Mouse (Mus musculus) liver, postnatal 0 days (tissue): ENCODE data around the gene Ndufaf2.

Experiments used
- CTCF ChIP-seq: sonication (generic); IDR thresholded peaks from 2 replicates; pipeline ENCODE4 v1.5.1; 2016; ENCODE audit warnings: antibody characterized with exemption, low read depth
- EP300 ChIP-seq: IDR thresholded peaks from 2 replicates; pipeline ENCODE4 v1.6.1; 2016; ENCODE audit warnings: antibody characterized with exemption, low read depth, mild to moderate bottlenecking

DNA sequence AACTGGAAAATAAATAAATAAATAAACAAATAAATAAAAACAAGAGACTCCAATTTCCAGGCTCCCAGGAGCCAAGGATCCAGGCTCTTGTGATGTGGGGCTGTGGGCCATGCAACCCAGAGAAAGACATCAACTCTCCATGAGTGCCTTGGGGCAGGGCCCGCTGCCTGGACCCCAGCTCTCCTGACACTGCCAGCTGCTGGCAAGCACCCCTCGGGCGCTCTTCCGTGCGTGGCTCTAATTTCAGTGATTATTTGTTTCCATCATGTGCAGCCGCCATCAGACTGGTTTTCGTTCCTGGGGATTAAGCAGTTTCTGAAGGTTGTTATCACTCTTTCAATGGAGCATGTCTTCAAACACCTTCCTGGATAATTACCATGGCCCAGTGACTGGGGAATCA, 186.6 kb downstream of the Ndufaf2 start:
- TF ChIP-seq EP300 (no peak), CTCF (no peak)
